Mouse (Mus musculus) erythroid progenitor cell, adult 5-6 weeks (primary cell): ENCODE results near the gene Mpdz. TPM values are rescaled to one million over a fixed set of nuclear protein-coding genes. Genes with fewer than 3 reads are reported as not detected.

Source experiments
- ATAC-seq: replicated peaks from 2 replicates; pipeline ENCODE4 v1.8.0; 2016; ENCODE audit warnings: moderate number of reproducible peaks, mild to moderate bottlenecking, moderate TSS enrichment, inconsistent platforms; ENCODE audit not compliant: poor library complexity, low FRiP score, severe bottlenecking
- total RNA-seq, 2 experiments: library from RNA; stranded (forward) in 1 of 2; stranded (reverse) in 1 of 2; fragments of 150-400 nt in 1 of 2; fragments of 186-747, 209-891 nt in 1 of 2; gene quantifications; 2 replicates each; pipeline versions ENCODE4 v1.2.3 to v1.2.4; 2015 to 2017; ENCODE audit warnings: low replicate concordance in 2 of 2

Mpdz gene
- total RNA-seq (2015; ENCODE audit: low replicate concordance) (0.36 TPM in 1 of 2 replicates, not detected in the other), total RNA-seq (2017; ENCODE audit: low replicate concordance) (not detected in 2 replicates)

DNA sequence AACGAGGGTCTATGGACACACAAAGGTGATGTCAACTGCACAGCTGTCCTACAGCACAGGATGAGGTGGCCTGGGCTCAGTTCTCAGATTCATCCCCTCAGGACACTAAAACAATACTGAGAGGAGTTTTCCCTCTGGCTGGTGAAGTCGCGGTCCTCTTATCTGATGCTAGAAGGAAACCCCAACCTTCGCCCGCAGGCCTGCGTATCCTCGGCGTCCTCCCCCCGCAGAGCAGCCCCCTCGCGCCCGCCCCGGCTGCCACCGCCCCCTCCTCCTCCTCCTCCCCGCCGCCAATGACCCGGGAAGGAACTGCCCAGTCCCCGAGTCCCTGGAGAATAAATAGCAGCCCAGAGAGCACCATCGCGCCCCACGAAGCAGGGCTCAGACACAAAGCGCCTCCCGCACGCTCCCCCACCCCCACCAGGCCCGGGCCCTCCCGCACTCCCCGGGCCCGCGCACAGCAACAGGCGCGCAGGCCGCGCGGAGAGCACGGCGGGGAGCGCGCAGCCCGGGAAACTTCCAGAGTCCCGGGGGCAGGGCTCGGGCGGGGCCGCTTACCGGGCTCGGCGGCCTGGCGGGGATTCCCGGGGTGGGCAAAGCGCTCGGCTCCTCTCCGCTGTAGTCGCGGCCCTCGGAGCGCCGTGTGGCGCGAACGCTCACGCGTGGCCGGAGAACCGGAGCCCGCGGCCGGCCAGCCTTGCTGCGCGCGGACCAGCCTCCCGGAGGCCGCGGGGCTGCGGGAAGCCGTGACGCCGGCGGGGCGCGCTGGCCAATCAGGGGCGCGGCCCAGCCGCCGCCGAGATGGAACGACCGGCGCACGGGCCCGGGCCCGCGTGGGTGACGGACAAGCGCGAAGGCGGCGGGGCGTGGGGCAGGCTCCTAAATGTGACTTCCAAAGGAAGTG is at the start of gene Mpdz:
Gene Mpdz (minus strand): TSS at position 738 of the 904 bp plus-strand sequence.
- no peak for ATAC-seq

GRCm38 (mm10) chr4:81490556-81490955 is 47.9 kb upstream of the Mpdz start:
- no peak for ATAC-seq

- no peak for ATAC-seq
These were observed 42.0 kb upstream of the Mpdz start for GRCm38 (mm10) chr4:81484603-81485002.

- ATAC-seq: no peak
These were observed 41.4 kb upstream of the Mpdz start for GRCm38 (mm10) chr4:81483887-81484602.

GRCm38 (mm10) chr4:81483159-81483558 is 40.5 kb upstream of the Mpdz start:
- ATAC-seq: no peak

DNA sequence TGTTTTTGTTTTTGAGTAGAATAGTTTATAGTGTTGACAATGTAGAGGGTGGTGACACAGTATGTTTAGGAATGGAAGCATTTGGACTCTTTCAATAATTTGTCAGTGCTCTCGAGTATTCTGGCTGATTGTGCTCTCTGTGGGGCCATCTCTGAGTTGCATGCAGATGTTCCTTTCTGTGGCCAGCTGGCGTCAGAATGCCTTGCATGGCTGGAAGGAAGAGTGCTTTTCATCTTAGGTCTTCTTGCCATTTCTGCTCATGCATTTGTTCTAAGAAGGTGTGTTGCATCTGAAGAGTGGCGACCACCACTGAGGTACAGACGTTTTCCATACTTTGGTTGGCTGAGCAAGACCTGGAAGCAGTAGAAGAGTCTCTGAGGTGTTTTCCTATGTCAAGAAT is 24.2 kb upstream of the Mpdz start:
- ATAC-seq: no peak

GRCm38 (mm10) chr4:81465172-81465571 is 22.6 kb upstream of the Mpdz start:
- ATAC-seq: no peak

GRCm38 (mm10) chr4:81462253-81462652 is 19.6 kb upstream of the Mpdz start:
- no peak for ATAC-seq

GRCm38 (mm10) chr4:81458921-81459320 is 16.3 kb upstream of the Mpdz start:
- no peak for ATAC-seq

- no peak for ATAC-seq
These were observed 11.2 kb upstream of the Mpdz start for GRCm38 (mm10) chr4:81453806-81454205.

DNA sequence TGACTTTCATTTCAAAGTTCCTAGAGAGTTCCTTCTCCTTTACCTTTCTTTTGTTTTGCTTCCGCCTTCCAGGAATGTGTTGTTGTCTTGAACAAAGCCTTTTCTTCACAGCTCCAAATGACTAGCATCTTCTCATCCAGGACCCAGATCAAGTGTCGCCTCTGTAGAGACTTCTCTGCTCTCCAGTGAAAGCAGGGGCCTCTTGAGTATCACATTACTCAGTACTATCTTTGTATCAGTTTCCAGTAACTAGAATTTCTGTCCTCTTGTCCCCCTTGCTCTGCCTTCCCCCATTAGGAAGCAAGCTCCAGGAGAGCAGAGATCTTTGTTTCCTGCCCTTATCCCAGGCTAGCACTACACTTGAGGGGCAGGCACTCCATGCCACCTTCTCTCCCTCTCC is 9.6 kb upstream of the Mpdz start:
- no peak for ATAC-seq

- ATAC-seq: no peak
These were observed 6.8 kb upstream of the Mpdz start for GRCm38 (mm10) chr4:81449413-81449812.

DNA sequence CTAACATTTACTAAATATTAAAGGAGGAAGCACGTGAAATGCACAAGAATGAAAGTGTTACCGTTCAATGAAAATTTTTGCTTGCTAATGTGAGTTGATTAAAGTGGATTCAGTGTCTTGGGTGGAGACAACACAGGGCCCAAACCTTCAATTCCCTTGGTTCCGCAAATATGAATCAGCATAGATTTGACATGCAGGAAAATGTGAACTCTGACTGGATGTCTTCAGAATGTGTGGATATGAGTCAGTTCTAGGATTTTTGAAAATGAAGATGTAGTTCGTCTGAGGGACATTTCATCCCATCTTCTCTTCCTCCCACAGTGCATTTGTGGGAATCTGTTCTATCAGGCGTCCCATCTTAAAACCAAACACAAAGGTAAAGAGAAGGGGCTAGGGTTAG is 951 bp upstream of the Mpdz start:
- ATAC-seq: no peak

DNA sequence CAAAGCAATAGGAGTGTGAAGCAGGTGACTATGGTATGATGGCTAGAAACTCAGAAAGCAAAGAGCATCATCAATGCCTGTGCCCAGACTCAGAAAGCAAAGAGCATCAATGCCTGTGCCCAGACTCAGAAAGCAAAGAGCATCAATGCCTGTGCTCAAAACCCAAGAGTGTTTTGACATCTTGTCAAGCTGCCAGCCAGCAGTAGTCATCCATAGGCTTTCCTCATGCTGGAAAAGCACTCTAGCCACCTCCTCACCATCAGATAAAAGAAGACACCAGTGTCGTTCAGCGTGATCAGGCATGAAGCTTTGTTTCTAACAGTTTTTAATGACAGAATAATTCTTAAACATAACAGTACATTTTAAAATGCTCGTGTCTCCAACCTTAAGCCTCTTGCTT is 8.7 kb downstream of the Mpdz start:
- ATAC-seq: no peak

- no peak for ATAC-seq
These were observed 11.8 kb downstream of the Mpdz start for GRCm38 (mm10) chr4:81430826-81431225.

DNA sequence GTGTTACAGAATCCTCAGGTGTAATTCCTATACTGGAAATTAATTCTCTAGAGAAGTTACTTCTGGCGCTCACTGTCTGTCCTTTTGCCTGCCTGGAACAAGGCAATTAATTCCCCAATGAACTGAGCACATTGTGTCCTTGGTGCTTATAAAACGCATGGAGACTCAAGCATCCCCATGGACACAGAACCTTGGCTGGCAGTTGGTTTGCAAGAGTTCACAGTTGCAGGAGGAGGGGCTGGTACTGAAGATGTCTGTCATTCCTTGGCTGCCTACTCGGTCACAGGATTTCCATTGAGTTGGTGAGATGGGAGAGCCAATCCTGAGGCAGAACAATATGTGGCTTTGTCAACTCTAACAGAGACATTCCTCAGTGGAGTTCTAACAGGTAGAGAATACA is 12.5 kb downstream of the Mpdz start:
- ATAC-seq: no peak

DNA sequence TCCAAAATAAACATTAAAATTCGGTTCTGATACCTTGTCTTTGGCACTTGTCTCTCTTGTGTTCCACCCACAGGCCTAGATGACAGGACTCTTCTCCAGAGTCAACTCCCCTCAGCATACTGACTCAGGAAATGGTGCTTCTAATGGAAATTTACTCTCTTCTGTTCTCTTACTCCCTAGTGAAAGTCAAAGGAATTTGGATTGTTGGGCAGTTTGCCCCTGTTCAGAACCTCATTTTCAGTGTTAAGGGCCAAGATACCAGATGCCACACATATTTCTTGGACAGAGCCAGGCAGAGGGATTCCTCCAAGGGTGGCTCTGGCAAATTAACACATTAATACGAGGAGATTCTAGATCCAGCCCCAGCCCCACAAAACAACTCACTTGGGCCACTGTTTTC is 12.9 kb downstream of the Mpdz start:
- no peak for ATAC-seq

- no peak for ATAC-seq
These were observed 19.1 kb downstream of the Mpdz start for GRCm38 (mm10) chr4:81423556-81423955.

- no peak for ATAC-seq
These were observed 21.0 kb downstream of the Mpdz start for GRCm38 (mm10) chr4:81421621-81422020.

GRCm38 (mm10) chr4:81415324-81416026 is 27.1 kb downstream of the Mpdz start:
- ATAC-seq: no peak
